Mouse (Mus musculus): ENCODE data around the gene Tmem117. TPM values are rescaled to one million over a fixed set of nuclear protein-coding genes. Genes with fewer than 3 reads are reported as not detected.

Gene Tmem117
- 0.78 and 1.2 TPM in 2 replicates for polyA plus RNA-seq (2016; fragmentation: Nextera tagmentation; extraction: Ambion mirVana)

DNA sequence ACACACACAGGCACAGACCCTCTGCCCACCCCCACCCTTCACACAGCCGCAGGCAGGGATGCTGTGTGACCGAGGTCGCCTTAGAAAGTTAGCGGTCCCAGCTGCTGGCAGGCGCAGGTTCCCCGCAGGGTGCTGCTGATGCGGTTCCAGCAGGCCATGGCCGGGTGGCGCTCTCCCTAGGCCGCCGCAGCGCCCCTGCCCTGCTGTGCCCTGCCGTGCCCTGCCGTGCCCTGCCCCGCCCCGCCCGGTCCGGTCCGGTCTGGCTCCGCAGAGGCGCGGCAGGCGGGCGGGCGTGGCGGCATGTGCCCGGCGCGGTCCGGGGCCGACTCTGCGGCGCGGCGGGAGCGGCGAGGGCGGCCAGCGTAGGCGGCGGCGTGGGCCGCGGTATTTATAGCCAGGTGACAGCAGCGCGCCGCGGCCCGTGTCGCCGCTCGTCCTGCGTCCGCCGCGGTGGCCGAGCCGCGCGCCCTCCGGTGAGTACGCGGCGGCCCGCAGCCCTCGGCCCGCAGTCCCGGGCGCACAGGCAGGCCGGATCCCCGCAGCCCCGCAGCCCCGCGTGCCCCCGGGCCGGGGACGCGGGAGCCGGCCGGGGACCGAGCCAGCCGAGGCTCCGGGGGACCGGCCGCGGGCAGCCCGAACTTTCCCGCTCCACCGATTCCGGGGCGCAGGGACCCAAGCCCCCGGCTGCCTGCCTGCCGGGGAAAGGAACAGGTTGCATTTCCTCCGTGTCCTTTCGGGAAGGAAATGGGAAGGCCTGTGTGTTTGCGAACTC is at the start of gene Tmem117:
Gene Tmem117 (plus strand): TSS at position 403 of the 772 bp plus-strand sequence.
- no peaks in the 10 kb centered on the region for H3K9me3 ChIP-seq
- H3K36me3 ChIP-seq (replicated peaks) = no peaks in the 10 kb centered on the region
- peak within 1 kb of the TSS; percentile 62 for H3K4me3 ChIP-seq (replicated peaks)
- peak; percentile 79 for ATAC-seq (ENCODE audit: low FRiP score)
- peak within 1 kb of the TSS; percentile 69 for H3K9ac ChIP-seq
- peaks cover 32% of the 10 kb centered on the region for H3K27me3 ChIP-seq
- under 1% methylated on average over 74 of the region's 96 CpGs for WGBS
- peak within 1 kb of the TSS; percentile 97 for H3K4me2 ChIP-seq
- H3K27ac ChIP-seq = no peak within 1 kb of the TSS
- peaks cover 6% of the 10 kb centered on the region; the same call in 1 of the 2 replicates for H3K4me1 ChIP-seq

DNA sequence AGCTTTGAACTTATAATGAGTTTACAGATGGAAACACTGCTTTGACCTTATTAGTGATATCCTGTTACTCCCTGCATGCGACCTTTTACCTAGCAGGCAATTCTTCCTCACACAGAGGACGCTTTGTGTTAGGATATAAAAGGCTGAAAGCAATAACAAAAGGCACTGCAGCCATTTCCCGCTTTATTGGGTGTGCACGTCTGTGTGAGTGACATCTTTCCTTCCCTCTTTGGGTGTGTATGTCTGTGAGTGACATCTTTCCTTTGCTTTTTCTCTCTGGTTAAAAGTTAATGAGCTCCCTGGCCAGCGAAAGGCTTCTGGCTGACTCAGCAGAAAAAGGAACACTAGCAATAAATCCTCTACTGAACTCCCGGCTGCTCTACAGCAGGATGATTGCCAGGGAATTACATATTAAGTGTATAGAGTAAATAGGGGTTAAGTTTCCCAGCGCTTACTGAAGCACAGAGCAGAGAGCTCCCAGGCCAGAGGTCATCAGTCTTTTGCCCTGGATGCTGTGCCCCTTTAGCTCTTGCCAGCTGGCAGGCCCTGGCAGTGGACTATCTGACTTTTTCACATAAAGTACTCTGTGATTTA is 46.9 kb upstream of the Tmem117 start:
- no peak overlapping the region for H3K4me3 ChIP-seq (replicated peaks)
- H3K27ac ChIP-seq = no peak overlapping the region
- no peaks in the 10 kb centered on the region for H3K9me3 ChIP-seq
- H3K4me2 ChIP-seq = no peak overlapping the region
- ATAC-seq (ENCODE audit: low FRiP score) = no peak
- no peaks in the 10 kb centered on the region for H3K27me3 ChIP-seq
- 41% methylated on average over 7 of the region's 7 CpGs for WGBS
- no peaks in the 10 kb centered on the region for H3K4me1 ChIP-seq
- H3K36me3 ChIP-seq (replicated peaks) = peaks cover 70% of the 10 kb centered on the region
- no peak overlapping the region for H3K9ac ChIP-seq

DNA sequence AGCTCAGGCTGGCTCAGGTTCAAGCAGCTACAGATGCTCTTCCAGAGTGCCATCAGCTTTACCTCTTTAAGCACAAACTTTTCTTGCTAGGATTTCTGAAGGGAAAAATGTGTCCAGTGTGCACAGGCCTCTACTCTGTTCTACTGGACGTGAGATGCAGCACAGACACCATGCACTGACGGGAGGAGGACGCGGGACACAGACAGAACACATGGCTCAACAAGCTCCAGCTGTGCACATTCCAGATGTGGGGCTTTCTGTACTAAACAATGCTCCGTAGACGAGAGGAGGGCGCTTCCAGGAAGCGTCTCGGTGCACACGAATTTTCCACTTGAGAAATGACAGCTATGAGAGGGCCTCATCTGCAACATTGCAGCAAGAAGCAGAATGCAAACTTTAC is 45.9 kb upstream of the Tmem117 start:
- Histone ChIP-seq H3K4me2 (no peak overlapping the region), H3K4me3 (replicated peaks) (no peak overlapping the region), H3K9me3 (no peaks in the 10 kb centered on the region), H3K4me1 (peaks cover 4% of the 10 kb centered on the region), H3K27me3 (no peaks in the 10 kb centered on the region), H3K36me3 (replicated peaks) (peaks cover 67% of the 10 kb centered on the region), H3K27ac (no peak overlapping the region), H3K9ac (no peak overlapping the region)
- WGBS = 96% methylated on average over 10 of the region's 10 CpGs
- ATAC-seq (ENCODE audit: low FRiP score) = no peak

DNA sequence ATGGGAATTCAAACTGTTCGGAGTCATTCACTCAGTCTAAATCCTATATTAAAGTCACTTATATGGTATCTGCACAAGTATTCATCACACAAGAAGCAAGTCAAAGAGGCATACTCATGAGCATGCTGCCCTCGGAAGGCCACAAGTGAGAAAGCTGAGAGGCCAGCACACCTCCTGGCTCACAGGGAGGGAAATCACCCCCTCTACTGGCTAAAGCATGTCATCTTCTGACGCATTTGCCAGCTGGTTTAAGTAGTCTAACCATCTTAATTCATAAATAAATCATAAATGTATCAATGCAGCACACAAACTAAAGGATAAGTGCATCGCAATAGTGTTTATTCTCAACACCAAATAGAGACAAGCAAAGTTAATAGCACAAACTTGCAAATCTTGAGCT is 44.3 kb upstream of the Tmem117 start:
- Histone ChIP-seq H3K27me3 (no peaks in the 10 kb centered on the region), H3K9me3 (no peaks in the 10 kb centered on the region), H3K36me3 (replicated peaks) (peaks cover 58% of the 10 kb centered on the region), H3K4me2 (no peak overlapping the region), H3K4me3 (replicated peaks) (no peak overlapping the region), H3K9ac (no peak overlapping the region), H3K27ac (no peak overlapping the region), H3K4me1 (peaks cover 11% of the 10 kb centered on the region)
- 86% methylated on average over 4 of the region's 4 CpGs for WGBS
- no peak for ATAC-seq (ENCODE audit: low FRiP score)

DNA sequence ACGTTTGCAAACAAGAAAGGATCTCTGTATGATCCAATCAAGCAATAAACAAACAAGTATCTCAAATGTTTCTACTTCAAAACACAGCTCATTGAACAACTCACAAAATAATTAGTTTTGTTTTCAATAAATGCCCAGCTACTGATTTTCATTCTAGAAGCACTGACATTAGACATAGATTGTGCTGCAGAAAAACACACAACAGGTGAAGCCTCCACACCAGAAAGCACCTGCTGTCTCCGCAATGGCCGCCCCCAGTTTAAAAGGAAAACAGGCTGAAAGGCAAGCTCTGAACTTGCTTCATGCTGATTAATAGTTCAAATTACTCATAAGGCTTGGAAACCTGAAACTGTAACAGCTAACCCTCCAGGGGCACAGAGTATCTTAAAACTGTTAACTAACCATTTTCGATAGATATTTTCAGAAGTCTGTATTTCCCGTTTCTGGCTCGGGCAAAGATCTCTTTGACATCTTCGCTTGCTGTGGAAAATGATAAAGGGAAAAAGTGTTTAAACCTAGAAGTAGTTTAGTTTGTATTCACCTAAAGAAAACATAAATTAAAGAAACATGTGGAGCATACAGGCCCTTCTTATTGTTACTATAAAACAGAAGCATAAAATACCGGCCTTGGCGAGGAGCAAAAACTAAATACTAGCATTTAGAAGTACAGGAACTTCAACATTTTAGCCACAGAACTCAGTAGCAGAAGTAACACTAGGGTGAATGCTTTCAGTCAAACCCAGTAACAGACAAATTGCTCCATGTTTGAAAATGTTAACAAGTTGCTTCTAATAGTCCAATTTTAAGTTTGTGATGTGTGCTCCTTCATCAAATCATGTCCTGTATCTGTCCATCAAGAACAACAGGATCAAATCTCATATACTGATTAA is 41.0 kb upstream of the Tmem117 start:
- ATAC-seq (ENCODE audit: low FRiP score) = no peak
- no peak overlapping the region for H3K9ac ChIP-seq
- WGBS = 92% methylated on average over 9 of the region's 9 CpGs
- H3K9me3 ChIP-seq = no peaks in the 10 kb centered on the region
- H3K27me3 ChIP-seq = no peaks in the 10 kb centered on the region
- no peak overlapping the region for H3K4me3 ChIP-seq (replicated peaks)
- H3K27ac ChIP-seq = no peak overlapping the region
- peak overlapping the region; percentile 73 for H3K4me2 ChIP-seq
- peaks cover 15% of the 10 kb centered on the region for H3K4me1 ChIP-seq
- H3K36me3 ChIP-seq (replicated peaks) = peaks cover 27% of the 10 kb centered on the region

DNA sequence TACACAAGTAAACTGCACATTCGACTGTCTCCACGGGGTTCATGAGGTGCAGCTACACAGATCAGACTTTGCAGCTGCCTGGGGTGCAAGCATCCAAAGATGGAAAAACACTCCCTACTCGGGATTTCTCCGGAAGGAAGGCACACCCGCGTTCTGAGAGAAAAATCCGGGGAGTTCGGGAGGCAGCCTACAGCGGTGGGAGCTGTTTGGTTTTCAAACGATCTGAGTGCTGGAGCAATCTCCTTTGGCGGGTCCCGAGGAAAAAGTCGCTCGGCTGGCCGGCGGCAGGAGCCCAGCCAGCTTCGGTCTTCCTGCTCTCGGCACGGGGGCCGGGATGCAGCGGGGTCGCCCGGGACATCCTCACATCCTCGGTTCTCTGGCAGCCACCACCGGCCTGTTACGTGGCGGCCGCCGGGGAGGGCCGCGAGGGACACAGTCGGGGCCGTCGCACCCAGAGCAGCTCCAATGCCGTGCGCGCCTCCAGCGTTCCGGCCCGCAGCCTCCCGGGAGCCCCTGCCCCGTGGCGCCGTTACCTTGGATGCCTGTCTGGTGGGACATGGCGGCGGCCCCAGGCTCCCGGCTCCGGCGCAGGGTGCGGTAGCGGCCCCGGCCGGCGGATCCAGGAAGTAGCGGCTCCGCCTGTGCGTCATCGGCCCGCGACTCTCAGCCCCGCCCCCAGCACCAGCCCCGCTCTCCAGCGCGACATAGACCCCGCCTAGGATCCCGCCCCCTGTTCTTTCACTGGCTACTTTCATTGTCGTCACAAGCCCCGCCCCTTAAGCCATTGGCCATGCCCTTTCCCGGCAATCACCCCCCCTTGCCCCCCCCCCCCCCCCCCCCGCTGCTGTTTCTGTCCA is 39.6 kb upstream of the Tmem117 start, which contains the start of gene Twf1:
Gene Twf1 (minus strand): TSS at position 671 of the 857 bp plus-strand sequence.
- Histone ChIP-seq H3K4me1 (peaks cover 15% of the 10 kb centered on the region), H3K4me3 (replicated peaks) (peak within 1 kb of the TSS; percentile 92), H3K9ac (peak within 1 kb of the TSS; percentile 91), H3K27ac (peak within 1 kb of the TSS; percentile 82), H3K4me2 (peak within 1 kb of the TSS; percentile 73), H3K36me3 (replicated peaks) (peaks cover 14% of the 10 kb centered on the region), H3K27me3 (no peaks in the 10 kb centered on the region), H3K9me3 (no peaks in the 10 kb centered on the region)
- peak; percentile 100 for ATAC-seq (ENCODE audit: low FRiP score)
- WGBS = under 1% methylated on average over 65 of the region's 70 CpGs

DNA sequence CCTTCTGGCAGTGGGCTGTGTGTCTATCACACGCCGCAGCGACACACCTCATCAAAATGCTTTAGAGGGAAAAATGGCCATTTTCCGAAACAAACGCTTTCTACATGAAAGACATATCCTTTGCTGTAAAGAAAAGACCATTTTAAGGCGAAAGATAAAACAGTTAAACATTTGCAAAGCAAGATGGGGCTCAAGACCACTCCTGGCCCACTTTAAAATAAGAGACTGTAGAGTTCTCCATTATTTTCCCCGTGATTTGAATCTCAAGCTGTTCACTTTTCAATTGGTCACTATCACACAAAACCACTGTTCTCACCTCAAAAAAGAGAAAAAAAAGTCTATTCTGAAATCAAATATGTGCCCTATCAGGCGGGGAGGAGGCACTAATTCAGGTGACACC is 38.9 kb upstream of the Tmem117 start:
- Histone ChIP-seq H3K27me3 (no peaks in the 10 kb centered on the region), H3K4me1 (peaks cover 15% of the 10 kb centered on the region), H3K36me3 (replicated peaks) (peaks cover 7% of the 10 kb centered on the region), H3K4me3 (replicated peaks) (peak overlapping the region; percentile 92), H3K9me3 (no peaks in the 10 kb centered on the region), H3K4me2 (peak overlapping the region; percentile 52), H3K9ac (peak overlapping the region; percentile 91; the same call in 1 of the 2 replicates), H3K27ac (no peak overlapping the region)
- ATAC-seq (ENCODE audit: low FRiP score) = peak; percentile 2; the same call in 1 of the 2 replicates
- WGBS = 10% methylated on average over 8 of the region's 8 CpGs

DNA sequence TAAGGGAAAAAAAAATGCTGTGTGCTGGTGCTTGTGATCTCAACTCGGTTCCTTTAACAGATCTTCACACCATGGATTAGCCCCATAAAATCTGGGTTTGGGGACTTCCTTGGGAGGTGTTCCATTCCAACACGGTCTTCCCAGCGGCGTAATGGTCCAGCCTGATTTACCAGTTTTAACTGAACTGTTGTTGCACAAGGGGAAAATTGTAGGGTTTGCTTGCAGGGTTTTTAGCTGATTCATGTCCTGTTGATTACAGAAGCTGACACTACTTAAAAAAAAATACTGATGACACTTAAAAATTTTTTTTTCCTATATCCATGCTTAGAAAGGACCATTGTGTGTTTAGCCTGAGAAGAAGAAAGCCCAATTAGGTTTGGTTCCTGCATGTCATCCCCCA is 37.7 kb upstream of the Tmem117 start:
- ATAC-seq (ENCODE audit: low FRiP score) = no peak
- Histone ChIP-seq H3K4me3 (replicated peaks) (no peak overlapping the region), H3K9me3 (no peaks in the 10 kb centered on the region), H3K27ac (no peak overlapping the region), H3K4me1 (peaks cover 15% of the 10 kb centered on the region), H3K9ac (no peak overlapping the region), H3K27me3 (no peaks in the 10 kb centered on the region), H3K36me3 (replicated peaks) (no peaks in the 10 kb centered on the region), H3K4me2 (no peak overlapping the region)
- WGBS = 87% methylated on average over 4 of the region's 4 CpGs

DNA sequence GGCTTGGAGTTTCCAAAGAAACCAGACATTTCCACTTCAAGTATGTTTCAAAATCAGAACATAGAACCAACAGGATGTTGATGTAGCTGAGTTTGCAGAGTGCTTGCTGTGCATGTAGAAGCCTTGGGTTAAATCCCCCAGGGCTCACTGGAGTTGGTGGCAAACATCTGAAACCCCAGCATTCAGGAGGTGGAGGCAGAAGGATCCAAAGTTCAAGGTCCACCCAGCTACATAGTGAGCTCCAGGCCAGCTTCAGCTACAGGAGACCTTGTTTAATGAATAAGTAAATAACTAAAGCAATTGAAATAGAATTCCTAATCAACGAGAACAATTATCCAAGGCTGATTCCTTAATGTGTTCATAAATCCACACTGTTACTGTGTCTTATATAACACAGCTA is 35.4 kb upstream of the Tmem117 start:
- 91% methylated on average over 1 of the region's 1 CpGs for WGBS
- no peak for ATAC-seq (ENCODE audit: low FRiP score)

DNA sequence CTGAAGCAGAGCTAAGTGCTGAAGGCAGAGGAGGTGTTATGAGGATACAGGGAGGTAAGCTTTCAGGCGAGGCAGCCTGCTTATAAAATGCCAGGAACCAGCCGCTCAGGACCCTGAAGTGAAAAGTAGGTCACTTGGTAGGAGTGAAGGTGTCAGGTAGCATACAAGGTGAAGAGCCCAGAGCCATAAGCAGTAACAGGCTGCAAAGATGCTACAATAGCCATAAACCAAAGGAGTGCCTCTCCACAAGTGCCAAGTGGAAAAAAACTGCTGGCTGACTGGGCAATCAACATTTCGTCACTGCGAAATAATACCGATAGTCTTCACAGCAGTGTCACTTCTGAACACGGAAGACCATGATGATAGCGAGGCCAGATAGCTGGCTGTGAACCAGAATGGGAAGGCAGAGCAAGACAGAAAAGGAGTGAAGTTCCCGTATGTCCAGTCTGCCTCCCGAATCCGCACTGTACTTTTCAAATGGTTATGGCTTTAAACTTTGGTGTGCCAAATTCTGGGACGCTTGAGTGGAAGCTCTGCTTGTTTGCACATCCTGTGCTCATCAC is 28.8 kb upstream of the Tmem117 start:
- no peaks in the 10 kb centered on the region for H3K27me3 ChIP-seq
- no peak for ATAC-seq (ENCODE audit: low FRiP score)
- 85% methylated on average over 11 of the region's 11 CpGs for WGBS
- no peak overlapping the region for H3K9ac ChIP-seq
- H3K27ac ChIP-seq = no peak overlapping the region
- H3K9me3 ChIP-seq = no peaks in the 10 kb centered on the region
- H3K4me3 ChIP-seq (replicated peaks) = no peak overlapping the region
- no peak overlapping the region for H3K4me2 ChIP-seq
- H3K36me3 ChIP-seq (replicated peaks) = no peaks in the 10 kb centered on the region
- no peaks in the 10 kb centered on the region for H3K4me1 ChIP-seq

More for the DNA sequence above, 35.4 kb upstream of the Tmem117 start:
- Histone ChIP-seq H3K36me3 (replicated peaks) (no peaks in the 10 kb centered on the region), H3K27me3 (no peaks in the 10 kb centered on the region), H3K27ac (no peak overlapping the region), H3K4me2 (no peak overlapping the region), H3K4me3 (replicated peaks) (no peak overlapping the region), H3K4me1 (peaks cover 6% of the 10 kb centered on the region; the same call in 1 of the 2 replicates), H3K9ac (no peak overlapping the region), H3K9me3 (no peaks in the 10 kb centered on the region)

DNA sequence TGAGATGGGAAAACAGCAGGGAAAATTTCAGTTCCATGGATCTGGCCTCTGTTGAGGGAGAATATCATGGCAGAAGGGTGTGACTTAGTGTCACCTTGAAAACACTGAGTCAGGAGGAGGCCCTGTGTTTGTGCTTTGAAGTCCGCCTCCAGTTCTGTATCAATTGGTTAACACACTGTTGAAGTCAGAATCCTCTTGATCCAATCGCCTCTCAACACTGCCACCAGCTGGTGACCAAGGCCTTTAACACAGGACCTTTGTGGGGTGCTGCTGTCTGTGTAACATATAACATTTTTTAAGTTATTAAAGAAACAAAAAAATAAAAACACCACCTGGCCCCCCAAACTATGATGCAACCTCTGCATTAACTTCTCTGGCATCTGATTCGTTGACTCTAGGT is 27.7 kb upstream of the Tmem117 start:
- no peaks in the 10 kb centered on the region for H3K36me3 ChIP-seq (replicated peaks)
- no peak overlapping the region for H3K4me3 ChIP-seq (replicated peaks)
- ATAC-seq (ENCODE audit: low FRiP score) = no peak
- H3K27ac ChIP-seq = no peak overlapping the region
- H3K9me3 ChIP-seq = no peaks in the 10 kb centered on the region
- no peaks in the 10 kb centered on the region for H3K27me3 ChIP-seq
- no peak overlapping the region for H3K9ac ChIP-seq
- H3K4me1 ChIP-seq = no peaks in the 10 kb centered on the region
- 22% methylated on average over 3 of the region's 3 CpGs for WGBS
- H3K4me2 ChIP-seq = no peak overlapping the region

Measured in forebrain, embryonic 12.5 days (tissue).